ENCODE assay signal across 8 mouse cellular contexts in the genomic region with DNA sequence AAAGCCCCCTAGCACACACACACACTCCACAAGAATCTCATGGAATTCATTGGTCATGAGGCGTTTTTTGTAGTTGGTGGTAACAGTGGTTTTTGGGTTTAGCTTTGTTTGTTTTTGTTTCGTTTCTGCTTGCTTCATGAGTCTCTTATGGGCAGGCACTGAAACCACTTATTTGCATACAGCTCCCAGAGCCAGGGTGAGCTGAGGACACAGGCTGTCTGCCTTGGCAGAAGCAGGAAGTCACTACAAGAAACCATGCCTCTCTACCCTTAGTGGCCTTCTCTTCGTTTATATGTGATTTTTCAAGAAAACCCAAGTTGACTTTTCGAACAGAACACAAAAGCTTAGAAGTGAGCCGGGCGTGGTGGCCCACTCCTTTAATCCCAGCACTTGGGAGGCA.
DNase-seq lines count a peak whose midpoint lies in the region; ATAC-seq lines count a peak whose summit lies in the region.

No protein-coding gene starts in this region.

- peak; percentile 12 for DNase-seq in liver
- DNase-seq in liver, embryonic 11.5 days (ENCODE audit: low spot score) = no peak
- DNase-seq in adrenal gland, adult 8-10 months = peak; percentile 45
- peak; percentile 63 to 82 for DNase-seq in kidney, adult 8-10 months
- DNase-seq in frontal cortex, postnatal 25 days (ENCODE audit: low spot score in 2 of 2) = no peak
- DNase-seq in hindbrain, embryonic 10.5 days (ENCODE audit: low spot score) = no peak

- no peaks in the 10 kb centered on the region for H3K27me3 ChIP-seq in liver, embryonic 11.5 days (replicated peaks; ENCODE audit: control insufficient read depth, insufficient read depth, low read length)
- no peaks in the 10 kb centered on the region for H3K27me3 ChIP-seq in hindbrain, embryonic 10.5 days (ENCODE audit: insufficient read depth, poor library complexity, severe bottlenecking)

- 50% methylated on average over 6 of the region's 6 CpGs for WGBS in liver, embryonic 11.5 days
- 68% methylated on average over 6 of the region's 6 CpGs for WGBS in hindbrain, embryonic 10.5 days

- no peaks in the 10 kb centered on the region for H3K4me1 ChIP-seq in liver, embryonic 11.5 days (replicated peaks; ENCODE audit: control insufficient read depth, insufficient read depth, low read length)
- no peaks in the 10 kb centered on the region for H3K4me1 ChIP-seq in hindbrain, embryonic 10.5 days (replicated peaks)

- ATAC-seq in liver, embryonic 11.5 days (replicated peaks; ENCODE audit: low FRiP score) = no peak
- ATAC-seq in megakaryocyte-erythroid progenitor cell, adult 5-6 weeks (replicated peaks; ENCODE audit: low FRiP score, low TSS enrichment, poor library complexity, severe bottlenecking) = peak; percentile 97
- no peak for ATAC-seq in cerebellum, adult (ENCODE audit: insufficient number of reproducible peaks, low FRiP score, low TSS enrichment)

- H3K9ac ChIP-seq in liver, embryonic 11.5 days (ENCODE audit: low read depth, low read length) = no peak overlapping the region

- H3K4me3 ChIP-seq in liver, embryonic 11.5 days (ENCODE audit: low read depth, low read length) = no peak overlapping the region
- H3K4me3 ChIP-seq in hindbrain, embryonic 10.5 days = no peak overlapping the region

- H3K4me2 ChIP-seq in liver, embryonic 11.5 days = no peak overlapping the region

- no peak overlapping the region for H3K27ac ChIP-seq in liver, embryonic 11.5 days (ENCODE audit: low read depth, low read length)
- no peak overlapping the region for H3K27ac ChIP-seq in hindbrain, embryonic 10.5 days

- H3K9me3 ChIP-seq in liver, embryonic 11.5 days (ENCODE audit: control insufficient read depth, low read length) = no peaks in the 10 kb centered on the region
- H3K9me3 ChIP-seq in hindbrain, embryonic 10.5 days = no peaks in the 10 kb centered on the region

- no peaks in the 10 kb centered on the region for H3K36me3 ChIP-seq in liver, embryonic 11.5 days (ENCODE audit: control insufficient read depth, insufficient read depth, low read length)
- no peaks in the 10 kb centered on the region for H3K36me3 ChIP-seq in hindbrain, embryonic 10.5 days

Comparison
In these comparisons a context has a peak if more than half of its experiments do, and no peak if none do; other contexts are left out.
1. DNase-seq: peak in liver (single experiment), adrenal gland, adult 8-10 months (single experiment) and kidney, adult 8-10 months (2 of 2); none in liver, embryonic 11.5 days (single experiment), frontal cortex, postnatal 25 days (0 of 2) and hindbrain, embryonic 10.5 days (single experiment).